Mouse (Mus musculus): ENCODE measurements around the gene Ezr. TPM values are rescaled to one million over a fixed set of nuclear protein-coding genes. Genes with fewer than 3 reads are reported as not detected.
"Not testable (repeated sequence)": the region's sequence is repeated elsewhere in the genome, so short reads cannot be mapped to it uniquely, and the experiment has no call there.

Ezr gene
- polyA plus RNA-seq, 1 experiment from 2014 or later, result 51.5 TPM

- 65% methylated on average over 9 of the region's 9 CpGs for WGBS
- ATAC-seq (ENCODE audit: insufficient number of reproducible peaks, insufficient read depth, low FRiP score, low TSS enrichment, low read depth); H3K4me2 ChIP-seq; H3K36me3 ChIP-seq; H3K27ac ChIP-seq; H3K4me3 ChIP-seq; H3K9me3 ChIP-seq; H3K4me1 ChIP-seq; H3K9ac ChIP-seq; H3K27me3 ChIP-seq: not testable (repeated sequence)
Measured at GRCm38 (mm10) chr17:6695712-6696111, 86.9 kb downstream of the Ezr start.

GRCm38 (mm10) chr17:6691596-6691995, 91.0 kb downstream of the Ezr start:
- not testable (repeated sequence) for H3K36me3 ChIP-seq; ATAC-seq (ENCODE audit: insufficient number of reproducible peaks, insufficient read depth, low FRiP score, low TSS enrichment, low read depth); H3K4me3 ChIP-seq; H3K27ac ChIP-seq; H3K4me2 ChIP-seq; H3K27me3 ChIP-seq; H3K9me3 ChIP-seq; H3K4me1 ChIP-seq; H3K9ac ChIP-seq
- WGBS, result 4% methylated on average over 2 of the region's 2 CpGs

GRCm38 (mm10) chr17:6689344-6689743, 93.2 kb downstream of the Ezr start:
- not testable (repeated sequence) for H3K4me1 ChIP-seq; H3K9me3 ChIP-seq; H3K9ac ChIP-seq; H3K27me3 ChIP-seq; H3K27ac ChIP-seq; H3K4me3 ChIP-seq; ATAC-seq (ENCODE audit: insufficient number of reproducible peaks, insufficient read depth, low FRiP score, low TSS enrichment, low read depth); H3K4me2 ChIP-seq; H3K36me3 ChIP-seq
- 86% methylated on average over 3 of the region's 4 CpGs for WGBS

Other genes starting within 250 kb of the Ezr start
- gene Dynlt1c, start 181.1 kb downstream of the Ezr start, polyA plus RNA-seq (2015; fragmentation: Nextera tagmentation; extraction: Ambion mirVana), result 60.2 and 64.6 TPM in 2 replicates
- 249 and 255 TPM in 2 replicates for gene Dynlt1f, start 126.9 kb downstream of the Ezr start, polyA plus RNA-seq (2015; fragmentation: Nextera tagmentation; extraction: Ambion mirVana)
- 0.31 and 0.48 TPM in 2 replicates for gene Sytl3, start 123.7 kb downstream of the Ezr start, polyA plus RNA-seq (2015; fragmentation: Nextera tagmentation; extraction: Ambion mirVana)
- gene Rsph3b, start 165.9 kb upstream of the Ezr start, polyA plus RNA-seq (2015; fragmentation: Nextera tagmentation; extraction: Ambion mirVana), result 35.2 and 42.7 TPM in 2 replicates
- gene Tagap1, start 178.4 kb upstream of the Ezr start, polyA plus RNA-seq (2015; fragmentation: Nextera tagmentation; extraction: Ambion mirVana), result 49.7 and 50.8 TPM in 2 replicates
- gene Rnaset2b, start 187.8 kb upstream of the Ezr start, polyA plus RNA-seq (2015; fragmentation: Nextera tagmentation; extraction: Ambion mirVana), result 179 and 187 TPM in 2 replicates
- 0.61 TPM in 1 of 2 replicates, not detected in the other for gene Gm49721, start 196.1 kb upstream of the Ezr start, polyA plus RNA-seq (2015; fragmentation: Nextera tagmentation; extraction: Ambion mirVana)
- gene Gm1604a, start 242.8 kb upstream of the Ezr start, polyA plus RNA-seq (2015; fragmentation: Nextera tagmentation; extraction: Ambion mirVana), result not detected in 2 replicates

Data from embryonic facial prominence, embryonic 13.5 days (tissue).